Mouse (Mus musculus) ES-Bruce4 (cell line): ENCODE data around the gene Sox13. TPM values are rescaled to one million over a fixed set of nuclear protein-coding genes. Genes with fewer than 3 reads are reported as not detected.
"Not testable (repeated sequence)": the region's sequence is repeated elsewhere in the genome, so short reads cannot be mapped to it uniquely, and the experiment has no call there.

Source experiments
- H3K27ac ChIP-seq: 2 replicates; pipeline ENCODE4 v1.5.1; 2012; ENCODE audit warnings: low read length, inconsistent platforms; ENCODE audit not compliant: insufficient read depth
- H3K27me3 ChIP-seq: 2 replicates; pipeline ENCODE4 v1.6.1; 2012; ENCODE audit warnings: mild to moderate bottlenecking, low read length, inconsistent platforms; ENCODE audit not compliant: control insufficient read depth, poor library complexity, insufficient read depth, severe bottlenecking
- H3K36me3 ChIP-seq: 2 replicates; pipeline ENCODE4 v1.6.1; 2012; ENCODE audit warnings: inconsistent platforms, mild to moderate bottlenecking, low read length, moderate library complexity; ENCODE audit not compliant: control insufficient read depth, poor library complexity, insufficient read depth, severe bottlenecking
- H3K4me1 ChIP-seq: one replicate; pipeline ENCODE4 v1.8.1; 2011; ENCODE audit warnings: low read length; ENCODE audit not compliant: control insufficient read depth, insufficient read depth
- H3K4me3 ChIP-seq: 2 replicates; pipeline ENCODE4 v1.5.1; 2011; ENCODE audit warnings: low read depth, mild to moderate bottlenecking, low read length
- H3K9ac ChIP-seq: 2 replicates; pipeline ENCODE4 v1.6.1; 2012; ENCODE audit warnings: low read depth, mild to moderate bottlenecking, inconsistent platforms; ENCODE audit not compliant: poor library complexity, severe bottlenecking
- H3K9me3 ChIP-seq: replicated peaks from 2 replicates; pipeline ENCODE4 v1.6.1; 2012; ENCODE audit warnings: mild to moderate bottlenecking, low read length, inconsistent platforms; ENCODE audit not compliant: control insufficient read depth, poor library complexity, insufficient read depth, severe bottlenecking
- CTCF ChIP-seq: IDR thresholded peaks from one replicate; pipeline ENCODE4 v1.8.1; 2011; ENCODE audit warnings: low read depth, low read length
- EP300 ChIP-seq: IDR thresholded peaks from 2 replicates; pipeline ENCODE4 v1.6.1; 2011; ENCODE audit warnings: low read depth, low read length; ENCODE audit not compliant: insufficient read depth
- POLR2A ChIP-seq: IDR thresholded peaks from one replicate; pipeline ENCODE4 v1.8.1; 2011; ENCODE audit warnings: low read length; ENCODE audit not compliant: insufficient read depth
- polyA plus RNA-seq: library from polyadenylated mRNA; stranded (reverse); fragments of >200 nt; gene quantifications from 2 replicates; pipeline ENCODE4 v1.2.4, GENCODE M21; 2011; ENCODE audit warnings: low read depth; ENCODE audit not compliant: missing spikeins, insufficient read depth, insufficient read length

The Sox13 gene
- polyA plus RNA-seq, 1 experiment = 22.8 TPM

GRCm38 (mm10) chr1:133346531-133346930 lies 77.6 kb downstream of the Sox13 start:
- no peaks in the 10 kb centered on the region for H3K36me3 ChIP-seq
- no peak overlapping the region for H3K27ac ChIP-seq
- no peaks in the 10 kb centered on the region for H3K9me3 ChIP-seq
- H3K9ac ChIP-seq = no peak overlapping the region
- TF ChIP-seq EP300 (no peak), POLR2A (no peak), CTCF (no peak)
- H3K4me3 ChIP-seq = no peak overlapping the region
- H3K4me1 ChIP-seq = no peaks in the 10 kb centered on the region
- no peaks in the 10 kb centered on the region for H3K27me3 ChIP-seq

GRCm38 (mm10) chr1:133344357-133344756 lies 79.8 kb downstream of the Sox13 start:
- Histone ChIP-seq H3K9ac (no peak overlapping the region), H3K4me3 (no peak overlapping the region), H3K4me1 (peaks cover 3% of the 10 kb centered on the region), H3K27me3 (no peaks in the 10 kb centered on the region), H3K27ac (no peak overlapping the region), H3K9me3 (no peaks in the 10 kb centered on the region), H3K36me3 (no peaks in the 10 kb centered on the region)
- TF ChIP-seq POLR2A (no peak), EP300 (no peak), CTCF (no peak)

GRCm38 (mm10) chr1:133340403-133340802 lies 83.8 kb downstream of the Sox13 start:
- not testable (repeated sequence) for H3K27me3 ChIP-seq, H3K4me3 ChIP-seq, H3K9ac ChIP-seq, H3K4me1 ChIP-seq, H3K9me3 ChIP-seq, H3K36me3 ChIP-seq
- peak; percentile 78; the same call in 1 of the 2 replicates for TF ChIP-seq EP300
- H3K27ac ChIP-seq = 0 out of 2 replicates have a peak overlapping the region, but pooled peaks have one; percentile 76

- Histone ChIP-seq H3K9me3 (no peaks in the 10 kb centered on the region), H3K36me3 (no peaks in the 10 kb centered on the region), H3K27me3 (no peaks in the 10 kb centered on the region), H3K27ac (no peak overlapping the region), H3K4me1 (no peaks in the 10 kb centered on the region), H3K4me3 (no peak overlapping the region), H3K9ac (no peak overlapping the region)
- TF ChIP-seq EP300 (no peak), POLR2A (no peak), CTCF (no peak)
Measured at GRCm38 (mm10) chr1:133333937-133334336, 90.2 kb downstream of the Sox13 start.

- Histone ChIP-seq H3K27me3 (no peaks in the 10 kb centered on the region), H3K36me3 (no peaks in the 10 kb centered on the region), H3K27ac (no peak overlapping the region), H3K4me3 (no peak overlapping the region), H3K9ac (no peak overlapping the region), H3K4me1 (no peaks in the 10 kb centered on the region), H3K9me3 (no peaks in the 10 kb centered on the region)
- TF ChIP-seq CTCF = no peak
- no peak for TF ChIP-seq EP300
- no peak for TF ChIP-seq POLR2A
Measured at GRCm38 (mm10) chr1:133332656-133333430, 91.3 kb downstream of the Sox13 start.

Other genes with a start within 250 kb of the Sox13 start
- gene Golt1a, start 114.6 kb downstream of the Sox13 start, polyA plus RNA-seq = not detected in 2 replicates
- not detected in 2 replicates for gene Kiss1, start 102.5 kb downstream of the Sox13 start, polyA plus RNA-seq
- not detected in 2 replicates for gene Ren1, start 73.9 kb downstream of the Sox13 start, polyA plus RNA-seq
- gene Etnk2, start 60.8 kb downstream of the Sox13 start, polyA plus RNA-seq = 3.3 and 3.4 TPM in 2 replicates
- 434 and 488 TPM in 2 replicates for gene Snrpe, start 185.9 kb upstream of the Sox13 start, polyA plus RNA-seq
- 36.9 and 38.4 TPM in 2 replicates for gene Zbed6, start 236.5 kb upstream of the Sox13 start, polyA plus RNA-seq
- gene Gm38394, start 236.9 kb upstream of the Sox13 start, polyA plus RNA-seq = 79.1 and 81.1 TPM in 2 replicates